Comparison of ENCODE assay signal across 29 mouse cellular contexts in genomic region chr2:45756395-45756794, GRCm38 (mm10).
"Had no signal": no experiment of that assay in that cellular context is flagged by ENCODE, and none has a peak within 500 bp of the region (broad histone marks: within the 10 kb centered on the region; RNA-seq: fewer than 3 reads in every experiment).

No protein-coding gene starts in this region.

- ATAC-seq: forebrain, embryonic 13.5 days; forebrain, embryonic 14.5 days; forebrain, embryonic 15.5 days; forebrain, embryonic 16.5 days; forebrain, postnatal 0 days had no signal

- DNase-seq: cerebellum, adult 18-20 months; cerebellum, adult 2 months; cerebellum, adult 8-10 months; cerebellum, adult 9-10 months; cerebellum, adult 9-11 months; cerebellum, postnatal 10 days; cerebellum, postnatal 14 days; cerebellum, postnatal 25 days; cerebellum, postnatal 36 days; embryo, embryonic 11 days; forebrain, postnatal 0 days; gastrocnemius, adult 2 months; gastrocnemius, postnatal 10 days; gastrocnemius, postnatal 14 days; gastrocnemius, postnatal 25 days; gastrocnemius, postnatal 36 days; heart, adult 18-20 months; heart, adult 2 months had no signal

- H3K27ac ChIP-seq: embryonic facial prominence, embryonic 10.5 days; embryonic facial prominence, embryonic 12.5 days; embryonic facial prominence, embryonic 13.5 days; embryonic facial prominence, embryonic 15.5 days; forebrain, embryonic 10.5 days; forebrain, embryonic 12.5 days; forebrain, embryonic 13.5 days; forebrain, embryonic 15.5 days; heart, adult 2 months had no signal

- H3K4me1 ChIP-seq: embryonic facial prominence, embryonic 10.5 days; embryonic facial prominence, embryonic 12.5 days; embryonic facial prominence, embryonic 13.5 days; forebrain, embryonic 10.5 days; forebrain, embryonic 12.5 days; forebrain, embryonic 13.5 days; forebrain, embryonic 15.5 days had no signal

- H3K4me3 ChIP-seq: embryonic facial prominence, embryonic 10.5 days; embryonic facial prominence, embryonic 12.5 days; embryonic facial prominence, embryonic 13.5 days; embryonic facial prominence, embryonic 15.5 days; erythroblast, embryonic 14.5 days; forebrain, embryonic 10.5 days; forebrain, embryonic 12.5 days; forebrain, embryonic 13.5 days; forebrain, embryonic 15.5 days; gastrocnemius, adult 2 months; heart, adult 2 months had no signal
